Mouse (Mus musculus) Muller cell, postnatal 12 days (primary cell): ENCODE measurements around the gene Nhlh1.

Experiments
- DNase-seq: peaks from one replicate; pipeline ENCODE4 v3.0.0-alpha.2; 2015; ENCODE audit errors: inconsistent ontology term

The Nhlh1 gene

DNA sequence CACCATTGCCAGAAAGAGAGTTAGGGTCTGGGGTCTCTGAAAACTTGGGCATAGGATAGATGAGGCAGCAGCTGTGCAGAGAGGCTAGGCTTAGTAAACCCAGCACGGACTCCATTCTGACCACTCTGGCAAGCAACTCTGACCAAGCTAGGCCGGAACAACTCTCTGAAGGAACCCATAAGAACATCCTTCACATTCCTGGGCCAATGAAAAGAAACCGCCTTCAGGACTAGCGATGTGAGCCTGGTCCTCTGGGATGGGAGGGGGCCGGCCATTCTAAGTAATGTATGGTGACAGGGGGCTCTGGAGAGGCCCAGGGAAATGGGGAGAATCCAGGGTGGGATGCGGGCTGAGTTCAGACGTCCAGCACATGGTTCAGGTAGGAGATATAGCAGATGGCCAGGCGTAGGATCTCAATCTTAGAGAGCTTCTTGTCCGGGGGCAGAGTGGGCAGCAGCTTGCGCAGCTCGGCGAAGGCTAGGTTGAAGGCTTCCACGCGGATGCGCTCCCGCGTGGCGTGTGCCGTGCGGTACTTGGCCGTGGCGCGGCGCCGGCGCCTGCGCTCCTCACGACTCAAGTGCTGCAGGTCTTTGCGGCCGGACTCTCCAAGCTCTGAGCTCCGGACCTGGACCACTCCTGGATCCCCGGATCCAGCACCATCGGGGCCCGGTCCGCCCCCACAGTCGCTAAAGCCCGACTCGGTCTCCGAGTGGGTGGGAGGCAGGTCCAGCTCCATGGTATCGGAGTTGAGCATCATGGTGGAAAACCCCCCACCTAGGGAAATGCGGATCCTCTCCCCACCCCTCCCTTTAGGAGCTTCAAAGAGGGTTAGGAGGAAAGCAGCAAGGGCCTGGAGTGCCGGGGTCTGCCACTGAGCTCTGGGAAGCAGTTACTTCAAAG lies 3.6 kb downstream of the Nhlh1 start:
- peak; percentile 14 for DNase-seq

DNA sequence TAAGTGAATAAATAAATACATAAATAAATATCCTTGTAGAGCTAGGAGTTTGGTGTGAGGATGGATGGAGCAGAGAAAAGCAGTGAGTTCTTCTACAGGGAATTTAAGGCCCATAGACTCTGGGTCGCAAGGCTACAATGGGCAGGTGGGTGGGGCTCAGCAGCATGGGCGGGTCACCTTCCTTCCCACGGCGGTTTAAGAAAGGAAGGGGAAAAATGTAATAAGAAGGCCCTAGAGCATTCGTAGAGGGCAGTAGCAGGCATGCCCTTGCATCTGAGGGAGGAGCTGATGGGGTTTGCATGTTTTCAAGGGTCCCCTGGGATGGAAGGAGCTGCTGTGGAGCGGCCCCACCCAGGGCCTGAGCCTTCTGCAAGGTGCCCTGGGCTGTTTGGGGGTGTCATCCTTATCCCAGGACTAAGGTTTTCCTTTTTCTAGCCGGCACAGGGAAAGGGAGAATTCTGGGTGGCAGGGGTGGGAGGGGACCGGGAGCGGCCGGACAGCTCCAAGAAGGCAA lies 4.5 kb downstream of the Nhlh1 start:
- no peak for DNase-seq

DNA sequence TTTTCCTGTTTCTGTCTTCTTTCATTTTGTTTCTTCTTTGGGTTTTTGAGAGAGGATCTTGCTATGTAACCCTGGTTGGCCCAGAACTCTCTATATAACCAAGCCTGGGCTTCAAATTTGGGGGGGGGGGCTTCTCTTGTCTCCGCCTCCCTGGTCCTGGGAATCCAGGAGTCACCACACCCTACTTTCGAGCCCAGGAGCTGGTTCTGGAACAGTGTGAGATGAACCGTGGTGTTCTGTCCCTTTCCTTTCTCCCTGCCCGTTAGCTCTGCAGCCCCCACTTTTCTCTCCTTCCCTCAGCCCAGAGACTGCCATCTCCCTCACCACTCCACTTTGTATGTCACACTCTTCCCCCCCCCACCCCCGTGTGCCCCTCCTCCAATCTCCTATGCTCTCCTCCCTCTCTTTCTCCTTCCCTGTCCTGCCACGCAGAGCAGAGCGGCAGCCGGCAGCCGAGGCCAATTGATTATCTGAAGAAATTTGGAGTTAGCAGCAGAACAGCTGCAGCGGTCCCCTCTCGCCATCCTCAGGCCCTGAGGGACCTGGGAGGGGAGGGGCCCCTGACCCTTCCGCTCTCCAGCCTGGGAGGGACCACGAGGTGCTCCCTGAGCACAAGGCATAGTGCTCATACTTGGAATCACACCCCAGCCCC lies 8.1 kb downstream of the Nhlh1 start:
- DNase-seq, result peak; percentile 33

DNA sequence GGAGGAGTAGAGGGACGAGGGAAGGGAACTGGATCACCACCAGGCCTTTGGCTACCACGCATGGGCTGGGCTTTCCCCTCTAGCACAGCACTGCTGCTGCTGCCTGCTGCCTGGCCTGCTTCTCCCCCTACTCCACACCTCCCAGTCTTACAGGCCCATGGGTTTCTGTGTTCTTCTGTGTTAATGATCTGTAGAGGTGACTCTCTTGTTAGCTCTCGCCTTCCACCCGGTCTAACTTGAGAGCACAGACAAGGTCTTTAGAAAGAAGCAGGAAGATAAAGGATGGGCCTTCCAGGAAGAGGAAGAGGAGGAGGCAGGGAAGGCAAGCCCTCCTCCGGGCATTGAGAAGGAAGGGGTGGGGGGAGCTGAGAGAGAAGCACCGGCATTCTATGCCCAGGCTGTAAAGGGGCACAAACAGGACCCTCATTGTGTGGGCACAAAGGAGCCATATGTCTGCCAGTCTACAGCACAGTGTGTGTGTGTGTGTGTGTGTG lies 9.1 kb downstream of the Nhlh1 start:
- peak; percentile 65 for DNase-seq

- DNase-seq, result peak; percentile 80
Measured at GRCm38 (mm10) chr1:172046938-172047337, 10.4 kb downstream of the Nhlh1 start.

GRCm38 (mm10) chr1:172046410-172046809 lies 11.0 kb downstream of the Nhlh1 start:
- DNase-seq, result no peak

GRCm38 (mm10) chr1:172029914-172030313 lies 27.5 kb downstream of the Nhlh1 start:
- no peak for DNase-seq

GRCm38 (mm10) chr1:172028394-172029275 lies 28.7 kb downstream of the Nhlh1 start, which contains the start of gene Vangl2:
TSS of gene Vangl2 (minus strand) at chr1:172028444.
- DNase-seq, result no peak

GRCm38 (mm10) chr1:172027809-172028102 lies 29.6 kb downstream of the Nhlh1 start:
- DNase-seq, result no peak

- peak; percentile 95 for DNase-seq
Measured at GRCm38 (mm10) chr1:172027010-172027808, 30.2 kb downstream of the Nhlh1 start.

- DNase-seq, result peak; percentile 65
Measured at GRCm38 (mm10) chr1:172026201-172026901, 31.0 kb downstream of the Nhlh1 start.

DNA sequence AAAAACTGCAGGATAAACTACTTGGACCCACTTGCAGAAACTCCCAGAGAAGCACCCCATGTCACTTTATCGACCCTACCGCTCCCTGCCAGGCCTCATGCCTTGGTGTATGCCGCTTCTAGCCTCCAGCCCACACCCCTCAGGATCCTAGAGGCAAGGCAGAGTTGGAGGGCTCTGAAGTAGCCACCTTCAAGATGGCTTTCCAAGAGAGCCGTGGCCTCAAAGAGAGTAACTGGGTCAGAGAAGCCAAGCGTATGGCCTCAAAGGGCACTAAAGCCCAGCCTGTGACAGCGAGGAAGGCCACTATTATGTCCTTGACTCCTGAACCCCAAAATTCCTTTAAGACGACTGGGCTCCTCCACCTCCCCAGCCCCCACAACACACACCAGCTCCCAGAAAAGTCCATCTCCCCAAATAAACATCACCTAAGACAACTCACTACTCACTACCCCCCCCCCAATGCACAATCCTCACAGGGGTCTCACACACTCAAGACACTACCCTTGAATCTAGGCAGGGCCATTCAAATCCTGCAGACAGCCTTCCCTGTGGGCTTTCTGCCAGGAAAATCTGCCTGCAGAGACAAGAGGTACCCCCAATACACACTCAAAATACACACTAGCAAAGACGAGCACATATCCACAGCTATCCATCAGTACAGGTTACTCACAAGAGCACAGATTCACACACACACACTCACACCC lies 32.0 kb downstream of the Nhlh1 start:
- DNase-seq, result no peak

DNA sequence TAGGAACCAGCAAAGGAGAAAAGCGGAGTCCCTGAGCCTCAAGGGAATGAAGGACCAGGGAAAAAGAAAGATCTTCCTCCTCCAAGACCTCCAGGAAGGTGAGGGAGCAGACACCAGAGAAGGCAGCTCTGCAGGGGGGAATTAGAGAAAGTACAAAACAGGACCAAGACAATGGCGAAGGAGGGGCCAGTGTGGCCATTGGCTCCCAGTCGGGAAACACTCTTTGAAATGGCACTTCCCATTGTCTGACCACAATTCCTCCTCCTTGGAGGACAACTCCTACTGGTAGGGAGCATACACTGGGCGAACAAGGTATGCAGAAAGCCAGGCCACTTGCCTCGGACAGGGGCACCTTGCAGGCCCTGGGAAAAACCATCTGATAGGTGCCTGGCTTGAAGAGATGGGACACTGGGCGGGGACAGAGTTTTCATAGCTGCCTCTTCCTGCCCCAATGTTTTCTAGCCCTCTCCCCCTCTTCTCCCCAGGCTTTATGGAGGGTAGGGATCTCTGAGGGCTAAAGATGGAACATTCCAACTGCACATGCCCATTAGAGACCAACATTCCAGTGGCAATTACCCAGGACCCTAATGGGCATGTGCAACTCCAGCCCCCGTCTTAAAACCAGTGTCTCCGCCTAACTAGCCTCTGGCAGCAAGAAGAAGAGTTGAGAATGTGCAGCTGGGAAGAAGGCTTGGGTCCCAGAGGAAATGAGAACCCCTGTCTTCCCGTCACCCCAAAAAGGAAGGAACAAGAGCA lies 33.1 kb downstream of the Nhlh1 start:
- peak; percentile 34 for DNase-seq

DNA sequence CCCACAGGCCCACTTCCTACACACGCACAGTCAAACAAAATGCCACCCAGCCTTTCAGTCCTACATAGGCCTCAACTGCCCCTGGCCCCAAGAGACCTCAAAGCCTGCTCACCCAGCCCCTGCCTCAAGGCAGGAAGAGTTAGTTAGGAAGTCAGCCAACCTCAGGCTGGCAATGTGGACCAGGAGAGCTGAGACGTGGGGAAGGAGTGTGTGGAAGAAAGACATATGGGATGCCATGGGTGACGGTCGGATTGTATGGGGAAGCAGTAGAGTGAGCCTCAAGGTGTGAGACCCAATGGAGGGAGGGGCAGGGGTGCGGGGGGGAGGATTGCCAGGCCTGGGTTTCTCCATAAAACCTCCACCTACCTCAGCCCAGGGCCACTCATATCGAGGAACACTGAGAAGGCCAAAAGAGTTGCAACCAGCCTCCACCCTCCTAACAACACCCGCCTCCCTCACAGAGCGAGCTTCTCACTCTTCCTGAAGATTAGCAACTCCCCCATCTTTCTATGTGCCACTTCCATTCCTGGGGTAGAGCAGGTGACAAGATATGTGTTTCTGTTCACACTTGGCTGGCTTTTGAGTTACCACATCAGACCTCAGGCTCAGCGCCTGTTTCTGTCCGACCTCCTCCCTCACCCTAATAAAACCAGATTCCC lies 37.4 kb downstream of the Nhlh1 start:
- DNase-seq, result no peak

- DNase-seq, result no peak
Measured at GRCm38 (mm10) chr1:172019339-172019738, 38.0 kb downstream of the Nhlh1 start.

DNA sequence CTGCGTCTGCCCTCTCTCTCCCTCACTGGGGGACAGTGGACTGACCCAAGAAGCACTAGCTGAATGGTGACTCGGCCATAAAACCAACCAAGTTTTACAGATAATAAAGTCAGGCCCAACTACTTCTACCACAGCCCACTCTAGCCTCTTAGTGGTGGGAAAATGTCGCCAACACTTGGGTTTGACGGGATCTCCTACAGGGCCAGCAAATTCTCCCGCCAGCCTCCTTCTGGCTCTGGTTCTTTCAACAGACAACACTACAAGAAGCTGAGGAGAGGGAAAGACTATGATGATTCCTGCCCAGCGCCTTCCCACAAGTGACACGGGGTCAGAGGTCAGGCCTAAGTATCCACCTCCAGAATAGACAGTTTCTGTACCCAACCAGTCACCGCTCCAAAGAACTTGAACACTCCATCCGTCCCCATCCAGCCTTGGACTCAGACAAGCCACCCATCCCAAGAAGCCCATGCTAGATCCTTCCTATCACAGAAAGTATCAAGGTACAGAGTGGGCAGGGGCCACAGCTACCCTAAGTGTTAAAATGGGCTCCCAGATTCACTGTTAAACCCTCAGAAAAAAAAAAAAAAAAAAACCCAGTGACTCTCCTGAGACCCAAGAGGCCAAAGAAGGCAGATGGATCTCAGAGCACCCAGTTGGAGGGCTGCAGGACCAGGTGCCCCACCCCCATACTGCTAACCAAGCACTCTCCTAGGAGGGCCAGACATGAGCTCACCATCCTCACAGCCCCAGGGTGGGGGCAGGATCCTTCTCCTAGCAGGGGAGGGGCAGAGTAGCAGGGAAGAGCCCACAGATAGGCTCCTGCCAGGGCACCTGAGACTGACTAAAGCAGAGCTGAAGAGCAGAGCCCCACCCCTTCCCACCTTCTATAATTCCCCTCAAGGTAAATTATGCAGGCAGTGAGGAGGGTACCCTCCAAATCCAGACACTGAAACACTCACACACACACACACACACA lies 38.7 kb downstream of the Nhlh1 start:
- no peak for DNase-seq

DNA sequence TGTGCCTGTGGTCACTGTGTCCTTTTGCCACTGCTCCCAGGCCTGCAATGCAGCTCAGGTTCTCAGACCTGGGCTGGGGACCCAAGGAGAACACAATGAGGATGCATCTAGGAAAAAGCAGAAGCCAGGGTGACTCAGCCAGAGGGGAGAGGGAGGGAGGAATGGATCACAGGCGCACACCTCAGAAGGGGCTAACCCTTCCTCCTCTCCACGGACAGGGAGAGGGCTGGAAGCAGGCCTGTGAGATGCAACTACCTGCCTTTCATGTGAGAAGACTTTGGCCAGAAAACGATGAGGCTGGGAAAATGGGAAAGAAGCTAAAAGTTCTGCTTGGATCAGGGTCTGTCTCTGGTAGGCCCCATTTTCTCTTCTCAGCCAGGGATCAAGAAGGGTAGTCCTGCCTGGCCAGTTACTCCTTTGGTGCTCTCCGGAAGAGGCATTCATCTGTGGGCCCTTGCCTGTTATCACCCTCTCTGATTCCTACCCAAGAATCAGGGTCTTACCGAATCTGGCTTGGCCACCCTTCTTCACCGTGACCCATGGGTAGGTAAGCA lies 39.8 kb downstream of the Nhlh1 start:
- no peak for DNase-seq
